In genomic region chr8:119783579-119783978, GRCm38 (mm10) we compare ENCODE assay signal across 20 mouse cellular contexts. TPM values are rescaled to one million over a fixed set of nuclear protein-coding genes. Genes with fewer than 3 reads are reported as not detected.
A peak's percentile ranks its signal among the peaks of the same experiment; 100 is the strongest.
DNase-seq lines count a peak whose midpoint lies in the region; ATAC-seq and TF ChIP-seq lines count a peak whose summit lies in the region.
"Had no signal": no experiment of that assay in that cellular context is flagged by ENCODE, and none has a peak within 500 bp of the region (broad histone marks: within the 10 kb centered on the region; RNA-seq: fewer than 3 reads in every experiment).

No protein-coding gene starts in this region.

- H3K36me3 ChIP-seq in hindbrain, embryonic 10.5 days = no peaks in the 10 kb centered on the region
- H3K36me3 ChIP-seq in hindbrain, embryonic 13.5 days = no peaks in the 10 kb centered on the region
- H3K36me3 ChIP-seq in thymus, adult 2 months (ENCODE audit: control insufficient read depth, insufficient read depth, low read length) = no peaks in the 10 kb centered on the region
- H3K36me3 ChIP-seq: embryonic facial prominence, embryonic 12.5 days had no signal

- no peak for TF ChIP-seq CTCF in thymus, adult 2 months (IDR thresholded peaks at IDR 0.05; ENCODE audit: borderline replicate concordance, control insufficient read depth, extremely low read depth, insufficient read depth, low read length, poor library complexity)

- no peaks in the 10 kb centered on the region for H3K9me3 ChIP-seq in hindbrain, embryonic 10.5 days
- H3K9me3 ChIP-seq in hindbrain, embryonic 13.5 days = no peaks in the 10 kb centered on the region
- H3K9me3 ChIP-seq: embryonic facial prominence, embryonic 12.5 days had no signal

- H3K4me1 ChIP-seq in hindbrain, embryonic 10.5 days (replicated peaks) = peaks cover 72% of the 10 kb centered on the region
- H3K4me1 ChIP-seq in hindbrain, embryonic 13.5 days (replicated peaks) = peaks cover 28% of the 10 kb centered on the region
- H3K4me1 ChIP-seq in thymus, adult 2 months (replicated peaks; ENCODE audit: control insufficient read depth, insufficient read depth, low read length) = peaks cover 55% of the 10 kb centered on the region

- no peak for TF ChIP-seq POLR2A in thymus, adult 2 months (IDR thresholded peaks at IDR 0.05; ENCODE audit: control insufficient read depth, extremely low read depth, insufficient read depth, low read length, poor library complexity)

- no peak overlapping the region for H3K9ac ChIP-seq in hindbrain, embryonic 13.5 days
- H3K9ac ChIP-seq: embryonic facial prominence, embryonic 12.5 days; forebrain, postnatal 0 days had no signal

- ATAC-seq in hindbrain, embryonic 13.5 days (ENCODE audit: low FRiP score) = no peak
- ATAC-seq in monocyte, adult 5-6 weeks (replicated peaks; ENCODE audit: insufficient number of reproducible peaks, low FRiP score, low TSS enrichment, poor library complexity, severe bottlenecking) = no peak
- ATAC-seq: forebrain, postnatal 0 days had no signal

- peak overlapping the region; percentile 98 for H3K27ac ChIP-seq in hindbrain, embryonic 10.5 days
- no peak overlapping the region for H3K27ac ChIP-seq in hindbrain, embryonic 13.5 days
- H3K27ac ChIP-seq in thymus, adult 2 months (ENCODE audit: control insufficient read depth, insufficient read depth, low read length) = peak overlapping the region; percentile 73
- H3K27ac ChIP-seq: embryonic facial prominence, embryonic 12.5 days; gastrocnemius, adult 2 months; layer of hippocampus, adult 2 months; stomach, postnatal 0 days had no signal

- no peak overlapping the region for H3K4me2 ChIP-seq in hindbrain, embryonic 13.5 days
- H3K4me2 ChIP-seq: embryonic facial prominence, embryonic 12.5 days; midbrain, embryonic 11.5 days had no signal

- no peak overlapping the region for H3K4me3 ChIP-seq in hindbrain, embryonic 10.5 days
- no peak overlapping the region for H3K4me3 ChIP-seq in hindbrain, embryonic 13.5 days
- peak overlapping the region; percentile 11; the same call in 1 of the 2 replicates for H3K4me3 ChIP-seq in thymus, adult 2 months (ENCODE audit: control insufficient read depth, insufficient read depth, low read length)
- H3K4me3 ChIP-seq: embryonic facial prominence, embryonic 12.5 days; gastrocnemius, adult 2 months; layer of hippocampus, adult 2 months had no signal

- 70% methylated on average over 6 of the region's 6 CpGs for WGBS in hindbrain, embryonic 10.5 days
- 72% methylated on average over 6 of the region's 6 CpGs for WGBS in hindbrain, embryonic 13.5 days
- WGBS in thymus, adult 2 months = 9% methylated on average over 6 of the region's 6 CpGs

- no peak for DNase-seq in hindbrain, embryonic 10.5 days (ENCODE audit: low spot score)
- peak; percentile 36 for DNase-seq in thymus, adult 2 months
- no peak for DNase-seq in thymus, adult 18-20 months
- peak; percentile 25 for DNase-seq in T-cell, adult 2 months (ENCODE audit: low spot score)
- DNase-seq in frontal cortex, postnatal 36 days (ENCODE audit: low spot score in 2 of 2) = no peak
- DNase-seq: adrenal gland, postnatal 25 days; cerebellum, adult 8-10 months; forebrain, postnatal 0 days; gastrocnemius, adult 2 months; heart, postnatal 10 days; kidney, adult 18-20 months; kidney, postnatal 10 days; lung, adult 2 months; retina, postnatal 1 day had no signal

- 0 out of 2 replicates have a peak, but pooled peaks cover 7% of the 10 kb centered on the region for H3K27me3 ChIP-seq in hindbrain, embryonic 10.5 days (ENCODE audit: insufficient read depth, poor library complexity, severe bottlenecking)
- no peaks in the 10 kb centered on the region for H3K27me3 ChIP-seq in hindbrain, embryonic 13.5 days
- H3K27me3 ChIP-seq in thymus, adult 2 months (ENCODE audit: control insufficient read depth, insufficient read depth, low read length) = no peaks in the 10 kb centered on the region
- H3K27me3 ChIP-seq: embryonic facial prominence, embryonic 12.5 days had no signal

RNA-seq across cellular contexts. Expression of gene Tldc1, which starts 5.4 kb away (rescaled TPM):
- polyA plus RNA-seq in hindbrain, embryonic 10.5 days (2016; fragmentation: Nextera tagmentation; extraction: Ambion mirVana) = 12.6 and 15.3 TPM in 2 replicates
- polyA plus RNA-seq in hindbrain, embryonic 13.5 days (2015; fragmentation: Nextera tagmentation; extraction: Ambion mirVana) = 11.8 and 12.8 TPM in 2 replicates
- 13.9 and 14.0 TPM in 2 replicates for polyA plus RNA-seq in thymus, adult 2 months (2012; rRNA removed)
- 2.2 to 8.0 TPM (median 3.8 TPM) in 3 replicates for total RNA-seq in monocyte, adult 5-6 weeks (2017)

RNA-seq across cellular contexts. Expression of gene Cotl1, which starts 56.8 kb away (rescaled TPM):
- 273 and 545 TPM in 2 replicates for polyA plus RNA-seq in hindbrain, embryonic 10.5 days (2016; fragmentation: Nextera tagmentation; extraction: Ambion mirVana)
- 98.1 and 106 TPM in 2 replicates for polyA plus RNA-seq in hindbrain, embryonic 13.5 days (2015; fragmentation: Nextera tagmentation; extraction: Ambion mirVana)
- 428 and 476 TPM in 2 replicates for polyA plus RNA-seq in thymus, adult 2 months (2012; rRNA removed)
- 289 to 324 TPM (median 310 TPM) in 3 replicates for total RNA-seq in monocyte, adult 5-6 weeks (2017)

Comparison
In these comparisons a context has a peak if more than half of its experiments do, and no peak if none do; other contexts are left out.
1. DNase-seq: peak in thymus, adult 2 months (single experiment) and T-cell, adult 2 months (single experiment); none in hindbrain, embryonic 10.5 days (single experiment), thymus, adult 18-20 months (0 of 2) and frontal cortex, postnatal 36 days (0 of 2).